Mouse (Mus musculus) monocyte, adult 5-6 weeks (primary cell): Measurements from ENCODE around the gene Trim58. TPM values are rescaled to one million over a fixed set of nuclear protein-coding genes. Genes with fewer than 3 reads are reported as not detected.

Experiments
- ATAC-seq: fragments of 153-309, 156-312 bp; replicated peaks from 2 replicates; pipeline ENCODE4 v1.8.0; 2017; ENCODE audit warnings: mild to moderate bottlenecking; ENCODE audit not compliant: low TSS enrichment, insufficient number of reproducible peaks, severe bottlenecking, poor library complexity, low FRiP score
- total RNA-seq: library from RNA; stranded (forward); fragments of 200-1000, 200-491, 200-594 nt; gene quantifications from 3 replicates; pipeline ENCODE4 v1.2.3, GENCODE M21; 2017

Trim58 gene
- total RNA-seq: not detected in 3 replicates

DNA sequence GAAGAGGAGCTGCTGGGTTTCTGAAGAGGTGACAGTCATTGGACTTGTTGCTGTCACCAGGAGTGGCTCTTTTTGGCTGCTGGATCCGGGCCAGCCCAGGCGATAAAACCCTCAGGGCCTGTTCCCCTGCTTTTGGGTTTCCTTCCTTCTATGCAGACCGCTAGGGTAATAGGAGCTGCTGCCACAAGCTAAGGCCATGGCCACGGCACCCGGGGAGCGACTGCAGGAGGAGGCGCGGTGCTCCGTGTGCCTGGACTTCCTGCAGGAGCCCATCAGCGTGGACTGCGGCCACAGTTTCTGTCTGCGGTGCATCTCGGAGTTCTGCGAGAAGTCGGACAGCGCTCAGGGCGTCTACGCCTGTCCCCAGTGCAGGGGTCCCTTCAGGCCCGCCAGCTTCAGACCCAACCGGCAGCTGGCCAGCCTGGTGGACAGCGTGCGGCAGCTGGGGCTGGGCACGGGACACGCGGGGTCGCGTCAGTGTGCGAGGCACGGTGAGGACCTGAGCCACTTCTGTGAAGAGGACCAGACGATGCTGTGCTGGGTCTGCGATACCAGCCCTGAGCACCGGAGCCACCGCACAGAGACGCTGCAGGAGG lies at the start of gene Trim58:
Gene Trim58 (plus strand): TSS at position 194 of the 596 bp plus-strand sequence.
- ATAC-seq: no peak

DNA sequence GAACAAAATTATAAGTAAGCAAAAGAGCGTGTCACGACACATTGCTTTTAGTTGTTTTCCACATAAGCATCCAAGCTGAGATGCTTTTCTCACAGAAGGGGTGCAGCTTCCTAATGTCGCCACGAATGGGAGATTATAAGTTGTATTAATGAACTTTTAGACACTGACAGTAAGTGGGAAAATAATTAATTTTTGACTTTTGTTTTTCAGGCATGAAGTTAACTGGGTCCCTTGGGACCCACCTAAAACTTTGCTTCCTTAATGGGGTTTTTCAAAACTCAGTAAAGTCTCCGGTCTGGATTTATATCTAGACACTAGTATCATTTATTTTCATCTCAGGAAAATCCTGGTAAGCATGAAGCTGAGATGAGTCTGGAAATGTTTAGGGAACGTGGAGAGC lies 45.5 kb upstream of the Trim58 start, which contains the start of gene Olfr324:
Gene Olfr324 (plus strand): TSS at position 301 of the 400 bp plus-strand sequence.
- ATAC-seq: no peak

DNA sequence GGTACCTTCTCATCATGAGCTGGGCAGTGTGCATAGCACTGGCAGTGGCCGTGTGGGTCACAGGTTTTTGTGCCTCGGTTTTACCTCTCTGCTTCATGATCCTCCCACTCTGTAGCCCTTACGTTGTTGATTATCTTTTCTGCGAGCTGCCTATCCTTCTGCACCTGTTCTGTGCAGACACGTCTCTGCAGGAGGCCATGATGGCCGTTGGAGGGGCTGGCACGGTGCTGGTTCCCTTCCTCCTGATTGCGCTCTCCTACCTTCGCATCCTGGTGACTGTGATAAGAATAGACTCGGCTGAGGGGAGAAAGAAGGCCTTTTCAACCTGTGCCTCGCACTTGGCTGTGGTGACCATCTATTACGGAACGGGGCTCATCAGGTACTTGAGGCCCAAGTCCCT lies 42.4 kb upstream of the Trim58 start:
- ATAC-seq: no peak

DNA sequence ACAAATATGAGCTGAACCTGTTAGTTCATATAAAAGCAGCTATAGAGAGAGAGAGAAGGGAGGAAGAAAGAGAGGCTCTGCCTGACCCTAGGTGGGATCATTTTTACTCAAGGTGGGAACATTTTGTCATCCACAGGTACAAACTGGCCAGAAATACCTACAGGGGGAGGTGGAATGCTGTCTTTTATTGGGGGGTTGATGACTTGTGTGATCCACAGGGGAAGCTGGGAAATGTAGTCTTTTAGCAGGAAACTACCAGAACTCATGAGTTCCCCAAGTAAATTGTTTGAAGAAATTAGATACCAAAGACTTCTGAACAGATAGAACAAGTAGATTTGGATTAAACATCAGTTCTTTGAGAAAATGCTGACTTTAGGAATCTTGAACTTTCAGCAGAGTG lies 38.2 kb upstream of the Trim58 start:
- no peak for ATAC-seq

DNA sequence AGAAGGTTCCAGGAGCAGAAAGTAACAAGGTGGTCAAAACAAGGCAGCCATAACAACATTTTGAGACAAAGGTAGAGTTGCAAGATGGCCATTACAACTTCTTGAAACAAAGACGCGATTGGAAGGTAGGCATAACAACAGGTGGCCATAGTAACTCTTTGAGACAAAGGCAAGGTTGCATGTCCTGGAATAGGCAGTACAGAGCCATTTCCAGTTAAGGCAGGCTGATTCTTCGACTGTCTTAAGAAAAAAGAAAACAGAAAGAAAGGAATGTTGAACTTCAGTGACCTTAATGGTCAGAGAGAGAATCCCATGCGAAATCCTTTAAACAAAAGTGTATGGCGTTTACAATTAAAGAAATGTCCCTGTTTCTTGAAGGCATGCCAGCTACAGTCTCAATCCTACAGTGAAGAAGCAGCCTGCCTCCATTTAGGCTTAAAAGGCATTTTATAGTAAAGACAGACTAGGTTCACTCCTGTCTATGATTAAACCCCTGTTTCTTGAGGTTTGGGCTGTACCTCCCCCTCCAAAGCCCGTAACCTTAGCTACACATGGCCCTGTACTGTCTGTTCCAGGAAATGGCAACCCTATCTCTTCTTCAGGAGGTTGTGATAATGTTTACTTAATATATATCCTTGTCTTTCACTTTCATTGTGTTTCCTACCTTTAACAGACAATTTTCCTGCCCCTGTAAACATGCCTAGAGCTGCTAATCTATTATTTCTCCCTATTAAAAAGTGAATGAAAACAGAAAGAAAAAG lies 37.3 kb upstream of the Trim58 start:
- no peak for ATAC-seq

DNA sequence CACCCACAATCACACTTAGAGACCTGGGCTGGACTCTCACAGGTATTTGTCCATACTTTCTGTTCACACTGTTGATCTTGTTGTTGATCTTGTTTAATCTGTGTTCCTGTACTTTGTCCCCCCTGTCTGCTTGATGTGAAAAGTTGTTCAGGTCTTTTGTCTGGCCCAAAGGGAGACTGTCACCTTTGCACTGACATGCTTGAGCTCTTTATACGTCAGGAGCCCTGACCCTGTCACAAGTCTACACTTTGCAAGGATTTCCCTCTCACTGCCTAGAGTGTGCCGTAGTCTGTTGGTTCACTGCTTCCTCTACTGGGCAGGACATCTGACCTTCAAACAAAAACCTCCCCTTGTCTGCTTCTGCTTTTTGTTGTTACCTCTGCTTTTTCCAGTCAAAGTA lies 35.6 kb upstream of the Trim58 start:
- ATAC-seq: no peak

DNA sequence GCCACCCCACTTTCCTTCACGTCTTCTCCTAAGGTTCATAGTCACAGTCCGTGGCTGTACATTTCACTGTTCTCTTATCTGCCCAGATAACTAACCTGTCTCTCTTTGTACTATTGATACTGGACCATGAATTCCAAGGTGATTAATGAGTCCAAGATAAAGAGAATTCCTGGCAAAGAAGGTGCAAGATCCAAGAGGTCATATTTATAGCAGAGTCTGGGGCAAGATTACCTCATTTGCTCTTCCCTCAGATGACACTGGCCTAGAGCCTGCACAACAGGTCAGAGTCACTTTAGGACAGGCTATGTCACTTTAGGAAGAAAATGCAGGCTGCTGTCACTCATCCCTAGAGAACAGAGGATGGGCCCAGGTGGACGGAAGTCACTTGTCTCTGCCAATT lies 35.0 kb upstream of the Trim58 start:
- ATAC-seq: no peak

DNA sequence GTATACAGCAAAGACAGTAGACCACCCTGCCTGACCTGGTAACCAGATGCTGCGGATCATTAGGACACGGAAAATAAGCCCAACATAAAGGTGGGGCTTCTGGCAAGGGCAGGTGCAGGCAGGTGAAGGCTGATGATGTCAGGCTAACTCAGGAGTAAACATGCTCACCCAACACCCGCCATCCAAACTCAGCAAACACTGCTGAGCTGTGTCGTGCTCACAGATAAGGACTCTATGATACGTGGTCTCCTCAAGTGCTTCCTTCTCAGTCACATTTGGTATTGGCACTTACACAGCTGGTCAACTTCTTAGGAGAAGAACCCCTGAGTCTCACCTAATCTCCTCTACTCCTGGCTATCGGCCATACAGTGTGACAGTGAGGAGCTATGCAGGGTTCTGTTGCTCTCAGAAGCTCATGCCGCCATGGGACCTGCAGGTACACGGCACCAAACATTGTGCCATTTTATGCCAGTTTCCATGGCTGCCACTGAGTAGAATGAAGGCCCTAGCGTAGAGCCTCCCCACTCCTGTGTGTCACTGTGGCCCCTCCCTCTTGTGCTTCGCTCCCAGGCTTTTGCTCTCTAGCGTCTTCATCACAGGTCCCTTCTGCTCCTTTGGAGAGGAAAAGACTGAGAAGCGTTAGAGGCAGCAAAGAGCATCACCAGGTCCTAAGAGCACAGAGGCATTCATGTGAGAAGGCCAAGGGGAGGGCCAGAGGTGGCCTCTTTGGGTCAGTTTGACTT lies 33.9 kb upstream of the Trim58 start:
- ATAC-seq: no peak

DNA sequence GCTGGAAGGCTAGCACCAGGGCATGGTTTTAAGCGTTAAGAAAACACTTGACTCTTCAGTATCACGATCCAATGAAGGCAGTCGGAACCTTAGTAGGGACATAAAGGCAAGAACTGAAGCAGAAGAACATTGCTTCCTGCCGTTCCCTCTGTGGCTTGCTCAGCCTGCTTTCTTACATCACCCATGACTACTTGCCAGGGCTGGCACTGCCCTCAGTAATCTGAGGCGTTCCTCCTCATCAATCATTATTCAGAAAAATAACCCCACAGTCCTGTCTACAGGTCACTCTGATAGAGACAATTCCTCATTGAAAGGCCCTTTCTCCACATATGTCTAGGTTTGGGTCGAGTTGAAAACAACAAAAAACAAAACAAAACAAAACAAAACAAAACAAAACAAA lies 33.2 kb upstream of the Trim58 start:
- ATAC-seq: no peak

DNA sequence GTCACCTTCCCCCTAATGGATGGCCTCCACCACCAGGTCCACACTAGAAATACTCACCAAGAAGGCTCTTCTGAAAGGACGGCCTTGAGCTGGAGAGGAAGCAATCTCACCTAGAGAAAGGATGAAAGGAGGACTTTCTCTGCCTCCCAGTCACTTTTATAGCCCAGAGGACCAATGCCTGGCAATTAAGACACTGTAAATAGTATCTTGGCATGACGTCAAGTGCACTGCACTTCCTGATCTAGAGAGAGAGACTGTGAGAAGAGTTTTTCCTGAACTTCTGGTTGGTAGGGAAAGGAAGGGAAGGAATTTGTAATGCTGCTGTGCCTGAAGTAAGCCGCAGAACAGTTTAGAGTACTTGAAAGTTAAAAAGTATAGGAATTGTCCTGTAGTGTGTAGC lies 26.9 kb upstream of the Trim58 start:
- ATAC-seq: no peak

DNA sequence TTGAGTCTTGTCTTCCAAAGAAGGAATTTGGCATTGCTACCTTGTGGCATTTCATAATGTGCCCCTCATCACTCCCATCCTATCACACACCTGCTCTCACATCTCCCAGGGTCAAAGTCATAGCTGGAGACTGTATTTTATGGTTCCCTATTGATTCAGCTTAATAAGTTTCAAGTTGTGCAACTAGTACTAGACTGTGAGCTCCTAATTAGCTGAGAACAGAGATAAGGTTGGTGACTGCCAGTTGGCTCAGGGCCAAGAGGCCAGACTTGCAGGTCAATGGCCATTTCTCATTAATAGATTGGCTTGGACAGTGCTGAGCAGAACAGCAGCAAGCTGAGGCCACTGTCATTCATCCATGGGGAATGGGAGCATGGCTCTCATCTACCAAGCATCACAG lies 25.7 kb upstream of the Trim58 start:
- ATAC-seq: no peak

DNA sequence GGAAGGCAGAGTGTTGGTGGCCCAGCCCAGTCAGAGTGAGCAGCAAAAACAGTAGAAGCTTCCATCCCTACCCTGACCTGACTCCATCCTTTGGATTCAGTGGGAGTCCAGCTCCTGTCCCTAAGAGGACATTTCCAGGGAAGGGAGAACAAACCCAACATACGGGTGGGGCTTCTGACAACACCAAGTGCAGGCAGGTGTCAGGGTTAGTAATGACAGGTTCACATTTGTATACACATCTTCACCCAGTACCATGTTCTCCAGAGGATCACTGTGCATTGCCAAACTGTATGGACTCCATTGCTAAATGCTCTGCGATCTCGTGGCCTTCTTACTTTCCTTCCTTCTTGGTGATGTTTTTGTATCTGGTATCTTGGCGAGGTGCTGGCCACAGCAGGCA lies 24.3 kb upstream of the Trim58 start, which contains the start of gene 2210407C18Rik:
Gene 2210407C18Rik (minus strand): TSS at position 101 of the 400 bp plus-strand sequence.
- ATAC-seq: no peak

DNA sequence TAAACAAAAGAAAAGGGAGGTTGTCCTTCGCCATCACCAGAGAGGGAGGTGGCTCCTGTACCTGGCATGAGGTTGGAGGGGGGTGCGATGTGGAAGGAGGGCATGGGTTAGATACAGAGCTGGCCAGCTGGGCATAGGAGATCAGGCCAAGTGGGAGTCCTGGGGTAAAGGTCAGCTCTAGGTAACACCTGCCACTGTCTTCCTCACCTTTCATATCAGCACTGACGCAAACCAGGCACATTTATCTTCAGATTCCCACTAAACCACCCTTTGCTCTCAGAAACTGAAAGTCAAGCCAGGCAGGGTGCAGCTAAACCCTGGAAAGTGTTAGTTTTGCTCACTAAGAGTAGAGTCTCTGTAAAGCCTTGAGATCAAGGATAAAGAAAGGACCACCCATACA lies 21.9 kb upstream of the Trim58 start:
- no peak for ATAC-seq

DNA sequence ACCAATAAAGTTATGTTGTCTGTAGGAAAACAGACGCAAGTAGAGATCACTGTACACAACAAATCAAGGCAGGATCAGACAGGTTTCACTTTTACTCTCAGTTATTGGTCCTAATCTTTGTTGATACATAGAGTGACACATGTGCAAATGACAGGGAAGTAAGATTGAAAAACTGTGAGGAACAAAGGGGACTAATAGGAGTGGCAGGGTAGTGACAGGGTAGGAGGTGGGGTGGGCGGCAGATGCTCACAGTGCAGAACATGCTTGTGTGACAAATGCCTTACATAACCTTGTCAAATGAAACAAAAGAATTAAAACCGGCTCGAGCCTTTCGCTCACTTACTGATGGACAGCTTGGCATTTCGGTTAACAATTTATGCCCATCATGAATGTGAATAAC lies 21.5 kb upstream of the Trim58 start:
- ATAC-seq: no peak

DNA sequence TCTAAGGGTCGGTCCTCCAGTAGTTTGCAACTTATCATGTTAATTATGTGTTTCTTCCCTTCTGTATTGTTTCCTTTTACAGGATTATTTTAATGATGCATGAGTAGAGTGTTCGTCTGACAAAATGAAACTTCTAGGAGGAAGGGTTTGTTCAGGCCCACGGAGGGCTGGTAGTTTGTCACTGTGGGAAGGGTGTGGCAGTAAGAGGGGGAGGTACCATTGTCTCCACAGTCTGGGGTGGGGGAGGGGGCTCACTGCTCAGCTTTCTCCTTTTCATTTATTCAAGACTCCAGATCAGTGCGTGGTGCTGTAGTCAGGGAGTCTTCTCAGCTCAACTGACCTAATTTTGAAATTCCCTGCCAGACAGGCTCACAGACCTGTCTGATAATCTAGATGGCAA lies 14.1 kb upstream of the Trim58 start:
- no peak for ATAC-seq

DNA sequence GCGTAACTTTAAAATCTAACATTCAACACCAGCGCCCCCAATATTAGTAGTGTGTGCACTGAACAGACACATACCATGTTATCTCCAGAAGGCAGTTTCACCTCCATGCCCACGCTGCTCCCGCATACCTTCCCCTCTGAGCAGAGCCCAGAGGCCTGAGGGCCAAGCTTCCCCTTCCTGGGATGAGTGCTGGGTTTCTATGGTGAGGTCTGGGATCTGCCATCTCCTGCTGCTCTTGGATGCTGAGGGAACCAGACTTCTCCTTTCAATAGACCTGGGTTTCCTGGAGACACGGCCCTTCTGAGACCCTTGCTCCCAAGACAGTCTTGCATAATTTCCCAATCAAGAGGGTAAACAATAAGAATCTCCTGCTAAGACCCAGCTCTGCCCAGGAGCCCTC lies 9.9 kb upstream of the Trim58 start, which contains the start of gene Olfr323:
Gene Olfr323 (minus strand): TSS at position 101 of the 400 bp plus-strand sequence.
- no peak for ATAC-seq

DNA sequence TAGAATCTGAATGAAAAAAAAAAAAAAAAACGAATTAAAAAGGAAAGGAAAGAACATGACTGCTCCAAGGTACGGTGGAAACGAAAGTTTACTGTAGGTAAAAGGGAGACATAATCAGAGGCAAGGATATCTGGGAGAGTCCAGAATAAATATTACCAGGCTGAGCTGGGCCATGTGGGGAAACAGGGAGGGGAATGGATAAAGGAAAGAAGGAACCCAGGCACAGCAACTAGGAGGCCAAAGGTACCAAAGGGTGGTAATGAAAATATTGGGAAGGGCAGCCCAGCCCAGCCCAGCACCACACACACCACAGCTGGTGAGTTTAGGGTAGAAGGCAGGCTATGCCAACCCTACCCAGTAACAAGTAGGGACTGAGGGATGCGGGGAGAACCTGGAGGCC lies 5.4 kb upstream of the Trim58 start:
- no peak for ATAC-seq

DNA sequence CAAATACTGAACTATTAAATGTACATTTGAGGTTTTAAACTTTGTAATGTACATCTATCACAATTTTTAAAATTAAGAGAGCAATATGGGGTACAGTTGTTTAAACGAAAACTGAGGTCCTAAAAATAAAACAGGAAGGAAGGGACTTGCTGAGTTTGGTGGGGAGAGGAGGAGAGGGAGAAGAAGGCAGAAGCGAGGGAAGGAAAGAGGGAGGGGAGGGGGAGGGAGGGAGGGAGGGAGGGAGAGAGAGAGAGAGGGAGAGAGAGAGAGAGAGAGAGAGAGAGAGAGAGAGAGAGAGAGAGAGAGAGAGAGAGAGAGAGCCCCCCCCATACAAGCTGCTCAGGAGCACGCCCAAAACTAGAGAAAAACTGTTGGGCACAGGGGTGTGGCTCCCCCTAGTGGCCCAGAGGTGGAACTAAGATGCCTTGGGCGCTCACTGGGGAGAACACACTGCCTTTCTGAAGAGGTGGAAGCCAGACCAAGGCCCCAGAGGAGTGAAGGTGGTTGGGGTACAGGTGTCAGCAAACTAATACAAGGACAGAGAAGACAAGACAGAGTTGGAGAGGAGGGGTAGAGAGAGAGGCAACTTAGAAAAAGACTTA lies 3.8 kb upstream of the Trim58 start:
- peak; percentile 76; the same call in 1 of the 2 replicates for ATAC-seq

DNA sequence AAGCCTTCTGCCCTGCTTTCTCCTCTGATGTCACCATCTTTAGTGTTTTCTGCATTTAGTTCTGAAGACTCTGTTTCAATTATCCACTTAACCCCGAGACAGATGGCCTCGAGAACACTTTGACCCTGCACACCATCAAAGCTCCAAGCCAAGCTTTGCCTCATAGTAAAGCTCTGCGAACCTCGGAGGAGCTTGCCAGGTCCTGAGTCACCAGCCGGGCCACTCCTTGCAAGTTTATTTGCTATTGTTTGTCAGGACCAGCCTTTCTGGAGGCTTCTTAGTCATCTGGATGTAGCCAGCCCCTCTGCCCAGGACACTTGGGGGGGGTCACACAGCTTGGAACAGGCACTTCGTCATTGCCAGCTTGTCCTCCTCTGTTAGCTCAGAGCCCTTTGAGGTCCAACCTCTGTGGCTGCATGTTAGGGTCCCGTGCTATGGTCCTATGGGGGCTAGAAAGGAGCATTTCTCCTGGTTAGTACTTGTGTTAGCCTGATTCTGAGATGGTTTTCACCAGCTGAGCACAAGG lies 2.0 kb upstream of the Trim58 start:
- ATAC-seq: no peak
